Mouse (Mus musculus): Measurements from ENCODE around the gene Grin3b. TPM values are rescaled to one million over a fixed set of nuclear protein-coding genes. Genes with fewer than 3 reads are reported as not detected.
A peak's percentile ranks its signal among the peaks of the same experiment; 100 is the strongest.

The Grin3b gene
- total and polyA plus RNA-seq, 3 experiments: 0.07 to 0.60 (median 0.44) TPM

GRCm38 (mm10) chr10:79976722-79977107, 6.2 kb downstream of the Grin3b start:
- H3K4me1 ChIP-seq (ENCODE audit: insufficient read depth, low read depth, low read length): peaks cover 40% of the 10 kb centered on the region
- peaks cover 58% of the 10 kb centered on the region for H3K9me3 ChIP-seq (replicated peaks)
- H3K27me3 ChIP-seq (ENCODE audit: insufficient read depth, low read length): peaks cover 10% of the 10 kb centered on the region; the same call in 1 of the 2 replicates
- ATAC-seq (ENCODE audit: extremely low read depth, insufficient number of reproducible peaks, low FRiP score, poor library complexity, severe bottlenecking) (no peak), DNase-seq (ENCODE audit: low spot score) (no peak)
- peak overlapping the region; percentile 10; the same call in 1 of the 2 replicates for H3K4me3 ChIP-seq (ENCODE audit: low read depth, low read length)
- peaks cover 92% of the 10 kb centered on the region for H3K36me3 ChIP-seq (replicated peaks)
- TF ChIP-seq POLR2AphosphoS5 (IDR thresholded peaks at IDR 0.05; ENCODE audit: insufficient replicate concordance, low read depth, low read length) (no peak), TAL1 (conservative IDR thresholded peaks at IDR 0.05; ENCODE audit: low read depth, low read length) (no peak), CTCF (IDR thresholded peaks at IDR 0.05; ENCODE audit: low read depth, low read length) (no peak)

GRCm38 (mm10) chr10:79977324-79977723, 6.8 kb downstream of the Grin3b start:
- H3K27me3 ChIP-seq (ENCODE audit: insufficient read depth, low read length): peaks cover 10% of the 10 kb centered on the region; the same call in 1 of the 2 replicates
- TF ChIP-seq POLR2AphosphoS5 (IDR thresholded peaks at IDR 0.05; ENCODE audit: insufficient replicate concordance, low read depth, low read length) (no peak), TAL1 (conservative IDR thresholded peaks at IDR 0.05; ENCODE audit: low read depth, low read length) (no peak), CTCF (IDR thresholded peaks at IDR 0.05; ENCODE audit: low read depth, low read length) (no peak), GATA1 (IDR thresholded peaks at IDR 0.05; ENCODE audit: borderline replicate concordance, low read length) (no peak), GATA2 (IDR thresholded peaks at IDR 0.05; ENCODE audit: borderline replicate concordance, low read depth, low read length) (no peak)
- H3K9me3 ChIP-seq (replicated peaks): peaks cover 58% of the 10 kb centered on the region
- ATAC-seq (ENCODE audit: extremely low read depth, insufficient number of reproducible peaks, low FRiP score, poor library complexity, severe bottlenecking) (no peak), DNase-seq (ENCODE audit: low spot score) (no peak)
- H3K4me1 ChIP-seq (ENCODE audit: insufficient read depth, low read depth, low read length): peaks cover 45% of the 10 kb centered on the region
- peak overlapping the region; percentile 18; the same call in 1 of the 2 replicates for H3K4me3 ChIP-seq (ENCODE audit: low read depth, low read length)
- H3K36me3 ChIP-seq (replicated peaks): peaks cover 96% of the 10 kb centered on the region

GRCm38 (mm10) chr10:79978061-79978460, 7.5 kb downstream of the Grin3b start:
- ATAC-seq (ENCODE audit: extremely low read depth, insufficient number of reproducible peaks, low FRiP score, poor library complexity, severe bottlenecking) (no peak), DNase-seq (ENCODE audit: low spot score) (no peak)
- Histone ChIP-seq H3K9me3 (replicated peaks) (peaks cover 58% of the 10 kb centered on the region), H3K4me1 (ENCODE audit: insufficient read depth, low read depth, low read length) (peaks cover 52% of the 10 kb centered on the region), H3K36me3 (replicated peaks) (peaks cover 98% of the 10 kb centered on the region), H3K4me3 (ENCODE audit: low read depth, low read length) (peak overlapping the region; percentile 27; the same call in 1 of the 2 replicates), H3K27me3 (ENCODE audit: insufficient read depth, low read length) (peaks cover 6% of the 10 kb centered on the region; the same call in 1 of the 2 replicates)
- TF ChIP-seq GATA1 (IDR thresholded peaks at IDR 0.05; ENCODE audit: borderline replicate concordance, low read length) (no peak), TAL1 (conservative IDR thresholded peaks at IDR 0.05; ENCODE audit: low read depth, low read length) (no peak), CTCF (IDR thresholded peaks at IDR 0.05; ENCODE audit: low read depth, low read length) (no peak), POLR2AphosphoS5 (IDR thresholded peaks at IDR 0.05; ENCODE audit: insufficient replicate concordance, low read depth, low read length) (no peak), GATA2 (IDR thresholded peaks at IDR 0.05; ENCODE audit: borderline replicate concordance, low read depth, low read length) (no peak)

GRCm38 (mm10) chr10:79979401-79980155, 9.1 kb downstream of the Grin3b start:
- no peak for ATAC-seq (ENCODE audit: extremely low read depth, insufficient number of reproducible peaks, low FRiP score, poor library complexity, severe bottlenecking)
- no peak for DNase-seq (ENCODE audit: low spot score)
- TF ChIP-seq GATA1 (IDR thresholded peaks at IDR 0.05; ENCODE audit: borderline replicate concordance, low read length): no peak
- TF ChIP-seq CTCF (IDR thresholded peaks at IDR 0.05; ENCODE audit: low read depth, low read length): no peak
- TF ChIP-seq TAL1 (conservative IDR thresholded peaks at IDR 0.05; ENCODE audit: low read depth, low read length): no peak
- no peak for TF ChIP-seq POLR2AphosphoS5 (IDR thresholded peaks at IDR 0.05; ENCODE audit: insufficient replicate concordance, low read depth, low read length)
- no peak for TF ChIP-seq GATA2 (IDR thresholded peaks at IDR 0.05; ENCODE audit: borderline replicate concordance, low read depth, low read length)
- Histone ChIP-seq H3K4me1 (ENCODE audit: insufficient read depth, low read depth, low read length) (peaks cover 60% of the 10 kb centered on the region), H3K4me3 (ENCODE audit: low read depth, low read length) (peak overlapping the region; percentile 10; the same call in 1 of the 2 replicates), H3K36me3 (replicated peaks) (peaks cover 88% of the 10 kb centered on the region), H3K27me3 (ENCODE audit: insufficient read depth, low read length) (peaks cover 6% of the 10 kb centered on the region; the same call in 1 of the 2 replicates), H3K9me3 (replicated peaks) (peaks cover 49% of the 10 kb centered on the region)

GRCm38 (mm10) chr10:79983205-79983604, 12.7 kb downstream of the Grin3b start:
- peaks cover 79% of the 10 kb centered on the region for H3K4me1 ChIP-seq (ENCODE audit: insufficient read depth, low read depth, low read length)
- H3K27me3 ChIP-seq (ENCODE audit: insufficient read depth, low read length): peaks cover 3% of the 10 kb centered on the region; the same call in 1 of the 2 replicates
- ATAC-seq (ENCODE audit: extremely low read depth, insufficient number of reproducible peaks, low FRiP score, poor library complexity, severe bottlenecking) (no peak), DNase-seq (ENCODE audit: low spot score) (no peak)
- peak overlapping the region; percentile 84 for H3K4me3 ChIP-seq (ENCODE audit: low read depth, low read length)
- H3K9me3 ChIP-seq (replicated peaks): peaks cover 15% of the 10 kb centered on the region
- peaks cover 52% of the 10 kb centered on the region for H3K36me3 ChIP-seq (replicated peaks)
- no peak for TF ChIP-seq POLR2AphosphoS5 (IDR thresholded peaks at IDR 0.05; ENCODE audit: insufficient replicate concordance, low read depth, low read length)
- TF ChIP-seq TAL1 (conservative IDR thresholded peaks at IDR 0.05; ENCODE audit: low read depth, low read length): no peak
- TF ChIP-seq GATA1 (IDR thresholded peaks at IDR 0.05; ENCODE audit: borderline replicate concordance, low read length): no peak
- no peak for TF ChIP-seq GATA2 (IDR thresholded peaks at IDR 0.05; ENCODE audit: borderline replicate concordance, low read depth, low read length)
- TF ChIP-seq CTCF (IDR thresholded peaks at IDR 0.05; ENCODE audit: low read depth, low read length): no peak

- DNase-seq (ENCODE audit: low spot score) (peak; percentile 58), ATAC-seq (ENCODE audit: extremely low read depth, insufficient number of reproducible peaks, low FRiP score, poor library complexity, severe bottlenecking) (no peak)
- TF ChIP-seq POLR2AphosphoS5 (IDR thresholded peaks at IDR 0.05; ENCODE audit: insufficient replicate concordance, low read depth, low read length) (no peak), TAL1 (conservative IDR thresholded peaks at IDR 0.05; ENCODE audit: low read depth, low read length) (no peak; the same call in 1 of the 2 replicates), CTCF (IDR thresholded peaks at IDR 0.05; ENCODE audit: low read depth, low read length) (no peak), GATA2 (IDR thresholded peaks at IDR 0.05; ENCODE audit: borderline replicate concordance, low read depth, low read length) (no peak), GATA1 (IDR thresholded peaks at IDR 0.05; ENCODE audit: borderline replicate concordance, low read length) (no peak)
- H3K9me3 ChIP-seq (replicated peaks): peaks cover 10% of the 10 kb centered on the region
- peaks cover 84% of the 10 kb centered on the region for H3K4me1 ChIP-seq (ENCODE audit: insufficient read depth, low read depth, low read length)
- H3K4me3 ChIP-seq (ENCODE audit: low read depth, low read length): peak overlapping the region; percentile 84
- peaks cover 47% of the 10 kb centered on the region for H3K36me3 ChIP-seq (replicated peaks)
- peaks cover 3% of the 10 kb centered on the region; the same call in 1 of the 2 replicates for H3K27me3 ChIP-seq (ENCODE audit: insufficient read depth, low read length)
These were observed 13.2 kb downstream of the Grin3b start for GRCm38 (mm10) chr10:79983670-79984069.
